Mouse (Mus musculus): ENCODE data around the gene Ltbr. TPM values are rescaled to one million over a fixed set of nuclear protein-coding genes. Genes with fewer than 3 reads are reported as not detected.

Ltbr gene
- total and polyA plus RNA-seq, 2 experiments from 2014 or later, result 38.3 to 76.7 TPM

- WGBS, result 61% methylated on average over 4 of the region's 4 CpGs
- Histone ChIP-seq H3K27ac (ENCODE audit: low read depth) (no peak overlapping the region), H3K4me1 (ENCODE audit: control insufficient read depth, insufficient read depth) (peaks cover 5% of the 10 kb centered on the region), H3K4me2 (ENCODE audit: low read depth, low read length) (no peak overlapping the region), H3K36me3 (replicated peaks; ENCODE audit: control insufficient read depth, insufficient read depth, low read length) (no peaks in the 10 kb centered on the region), H3K9ac (replicated peaks; ENCODE audit: low read depth, low read length) (no peak overlapping the region), H3K9me3 (replicated peaks; ENCODE audit: control insufficient read depth, low read length) (no peaks in the 10 kb centered on the region), H3K27me3 (ENCODE audit: control insufficient read depth, insufficient read depth, low read length) (no peaks in the 10 kb centered on the region), H3K4me3 (ENCODE audit: low read depth, low read length) (no peak overlapping the region)
- TF ChIP-seq CTCF (IDR thresholded peaks at IDR 0.05; ENCODE audit: low read depth), result no peak
- ATAC-seq (ENCODE audit: insufficient read depth, low read depth) (no peak), DNase-seq (ENCODE audit: low spot score) (no peak)
Observed at GRCm38 (mm10) chr6:125344866-125345265, 31.2 kb upstream of the Ltbr start.

DNA sequence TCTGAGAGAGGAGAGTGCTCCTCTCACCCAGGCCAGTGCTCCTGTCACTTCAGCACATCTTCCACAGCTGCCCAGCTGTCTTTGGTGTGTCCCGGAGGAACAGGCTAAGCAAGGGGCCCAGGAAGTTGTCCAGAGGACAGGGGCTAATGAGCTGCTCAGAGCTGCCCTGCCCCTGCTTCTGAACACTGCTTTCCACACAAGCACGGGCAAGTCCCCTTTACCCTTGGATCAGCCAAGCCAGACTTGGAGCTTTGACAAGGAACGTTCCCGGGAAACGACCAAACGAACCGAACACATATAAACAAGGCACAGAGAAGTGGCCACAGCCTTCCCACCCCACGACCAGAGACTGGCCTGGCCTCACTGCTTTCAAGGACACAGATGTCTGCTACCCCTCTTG is 30.4 kb upstream of the Ltbr start:
- DNase-seq (ENCODE audit: low spot score), result no peak
- Histone ChIP-seq H3K36me3 (replicated peaks; ENCODE audit: control insufficient read depth, insufficient read depth, low read length) (no peaks in the 10 kb centered on the region), H3K9me3 (replicated peaks; ENCODE audit: control insufficient read depth, low read length) (no peaks in the 10 kb centered on the region), H3K27ac (ENCODE audit: low read depth) (no peak overlapping the region), H3K27me3 (ENCODE audit: control insufficient read depth, insufficient read depth, low read length) (no peaks in the 10 kb centered on the region), H3K4me2 (ENCODE audit: low read depth, low read length) (no peak overlapping the region), H3K9ac (replicated peaks; ENCODE audit: low read depth, low read length) (0 out of 2 replicates have a peak overlapping the region, but pooled peaks have one; percentile 2), H3K4me3 (ENCODE audit: low read depth, low read length) (no peak overlapping the region), H3K4me1 (ENCODE audit: control insufficient read depth, insufficient read depth) (peaks cover 5% of the 10 kb centered on the region)
- TF ChIP-seq CTCF (IDR thresholded peaks at IDR 0.05; ENCODE audit: low read depth) (no peak), EP300 (IDR thresholded peaks at IDR 0.05; ENCODE audit: low read depth) (no peak)
- ATAC-seq (ENCODE audit: insufficient read depth, low read depth), result no peak
- 20% methylated on average over 8 of the region's 8 CpGs for WGBS

DNA sequence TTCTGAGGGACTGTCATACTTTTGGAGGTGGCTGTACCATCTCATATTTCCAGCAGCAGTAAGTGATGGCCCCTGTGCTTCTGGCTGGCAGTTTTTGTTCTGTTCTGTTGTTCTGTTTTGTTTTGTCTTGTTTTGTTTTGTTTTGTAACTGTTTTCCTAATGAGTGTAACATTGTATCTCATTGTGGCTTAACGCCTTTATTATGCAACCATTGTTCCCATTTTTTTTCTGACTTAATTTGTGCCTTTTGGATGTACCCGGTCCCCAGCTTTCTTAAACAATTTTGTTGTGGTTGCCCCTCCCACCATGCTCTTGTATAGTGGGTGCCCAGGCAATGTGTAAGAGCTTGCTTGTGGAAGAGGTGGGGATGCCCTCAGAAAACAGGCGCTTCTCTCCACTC is 28.5 kb upstream of the Ltbr start:
- Histone ChIP-seq H3K9me3 (replicated peaks; ENCODE audit: control insufficient read depth, low read length) (no peaks in the 10 kb centered on the region), H3K9ac (replicated peaks; ENCODE audit: low read depth, low read length) (no peak overlapping the region), H3K27ac (ENCODE audit: low read depth) (no peak overlapping the region), H3K36me3 (replicated peaks; ENCODE audit: control insufficient read depth, insufficient read depth, low read length) (no peaks in the 10 kb centered on the region), H3K4me1 (ENCODE audit: control insufficient read depth, insufficient read depth) (no peaks in the 10 kb centered on the region), H3K4me2 (ENCODE audit: low read depth, low read length) (no peak overlapping the region), H3K27me3 (ENCODE audit: control insufficient read depth, insufficient read depth, low read length) (no peaks in the 10 kb centered on the region), H3K4me3 (ENCODE audit: low read depth, low read length) (no peak overlapping the region)
- 73% methylated on average over 3 of the region's 3 CpGs for WGBS
- TF ChIP-seq EP300 (IDR thresholded peaks at IDR 0.05; ENCODE audit: low read depth), result no peak
- no peak for TF ChIP-seq CTCF (IDR thresholded peaks at IDR 0.05; ENCODE audit: low read depth)
- no peak for ATAC-seq (ENCODE audit: insufficient read depth, low read depth)
- DNase-seq (ENCODE audit: low spot score), result no peak

DNA sequence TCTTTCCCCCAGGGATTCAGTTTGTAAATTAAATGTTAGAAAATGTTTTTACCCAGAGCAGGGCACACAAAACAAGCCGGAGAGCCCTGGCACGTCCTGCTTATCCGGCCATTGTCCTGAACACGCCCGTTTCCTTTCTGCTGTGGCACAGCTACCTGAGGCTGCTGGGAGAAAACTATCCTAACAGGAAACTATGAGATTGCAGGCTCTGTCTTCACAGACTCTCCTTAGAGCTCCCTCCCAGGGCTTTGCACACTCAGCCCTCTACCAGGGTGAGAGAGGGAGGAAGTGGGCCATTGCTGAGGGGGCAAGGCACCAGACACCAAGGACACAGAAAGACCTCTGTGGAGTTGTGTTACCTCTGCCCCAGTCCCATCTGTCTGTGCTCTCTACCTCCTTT is 26.6 kb upstream of the Ltbr start:
- Histone ChIP-seq H3K27ac (ENCODE audit: low read depth) (peak overlapping the region; percentile 66), H3K36me3 (replicated peaks; ENCODE audit: control insufficient read depth, insufficient read depth, low read length) (no peaks in the 10 kb centered on the region), H3K4me2 (ENCODE audit: low read depth, low read length) (no peak overlapping the region), H3K9ac (replicated peaks; ENCODE audit: low read depth, low read length) (no peak overlapping the region), H3K4me1 (ENCODE audit: control insufficient read depth, insufficient read depth) (no peaks in the 10 kb centered on the region), H3K27me3 (ENCODE audit: control insufficient read depth, insufficient read depth, low read length) (no peaks in the 10 kb centered on the region), H3K9me3 (replicated peaks; ENCODE audit: control insufficient read depth, low read length) (no peaks in the 10 kb centered on the region), H3K4me3 (ENCODE audit: low read depth, low read length) (no peak overlapping the region)
- DNase-seq (ENCODE audit: low spot score) (no peak), ATAC-seq (ENCODE audit: insufficient read depth, low read depth) (peak; percentile 51; the same call in 1 of the 2 replicates)
- 59% methylated on average over 5 of the region's 5 CpGs for WGBS
- TF ChIP-seq EP300 (IDR thresholded peaks at IDR 0.05; ENCODE audit: low read depth), result no peak
- TF ChIP-seq CTCF (IDR thresholded peaks at IDR 0.05; ENCODE audit: low read depth), result no peak

GRCm38 (mm10) chr6:125338791-125339660 is 25.3 kb upstream of the Ltbr start:
- Histone ChIP-seq H3K4me1 (ENCODE audit: control insufficient read depth, insufficient read depth) (no peaks in the 10 kb centered on the region), H3K9me3 (replicated peaks; ENCODE audit: control insufficient read depth, low read length) (no peaks in the 10 kb centered on the region), H3K9ac (replicated peaks; ENCODE audit: low read depth, low read length) (no peak overlapping the region), H3K27ac (ENCODE audit: low read depth) (peak overlapping the region; percentile 75), H3K4me3 (ENCODE audit: low read depth, low read length) (no peak overlapping the region), H3K4me2 (ENCODE audit: low read depth, low read length) (no peak overlapping the region), H3K36me3 (replicated peaks; ENCODE audit: control insufficient read depth, insufficient read depth, low read length) (no peaks in the 10 kb centered on the region), H3K27me3 (ENCODE audit: control insufficient read depth, insufficient read depth, low read length) (no peaks in the 10 kb centered on the region)
- DNase-seq (ENCODE audit: low spot score), result no peak
- no peak for ATAC-seq (ENCODE audit: insufficient read depth, low read depth)
- TF ChIP-seq EP300 (IDR thresholded peaks at IDR 0.05; ENCODE audit: low read depth) (no peak), CTCF (IDR thresholded peaks at IDR 0.05; ENCODE audit: low read depth) (no peak)
- 62% methylated on average over 9 of the region's 9 CpGs for WGBS

Data from heart, postnatal 0 days (tissue).